Mouse (Mus musculus) cerebellum, adult 18-20 months (tissue): ENCODE measurements around the gene Zranb1.

Source experiments
- DNase-seq, 2 experiments: peaks; one replicate each; pipeline ENCODE4 v3.0.0; 2021

Zranb1 gene

DNA sequence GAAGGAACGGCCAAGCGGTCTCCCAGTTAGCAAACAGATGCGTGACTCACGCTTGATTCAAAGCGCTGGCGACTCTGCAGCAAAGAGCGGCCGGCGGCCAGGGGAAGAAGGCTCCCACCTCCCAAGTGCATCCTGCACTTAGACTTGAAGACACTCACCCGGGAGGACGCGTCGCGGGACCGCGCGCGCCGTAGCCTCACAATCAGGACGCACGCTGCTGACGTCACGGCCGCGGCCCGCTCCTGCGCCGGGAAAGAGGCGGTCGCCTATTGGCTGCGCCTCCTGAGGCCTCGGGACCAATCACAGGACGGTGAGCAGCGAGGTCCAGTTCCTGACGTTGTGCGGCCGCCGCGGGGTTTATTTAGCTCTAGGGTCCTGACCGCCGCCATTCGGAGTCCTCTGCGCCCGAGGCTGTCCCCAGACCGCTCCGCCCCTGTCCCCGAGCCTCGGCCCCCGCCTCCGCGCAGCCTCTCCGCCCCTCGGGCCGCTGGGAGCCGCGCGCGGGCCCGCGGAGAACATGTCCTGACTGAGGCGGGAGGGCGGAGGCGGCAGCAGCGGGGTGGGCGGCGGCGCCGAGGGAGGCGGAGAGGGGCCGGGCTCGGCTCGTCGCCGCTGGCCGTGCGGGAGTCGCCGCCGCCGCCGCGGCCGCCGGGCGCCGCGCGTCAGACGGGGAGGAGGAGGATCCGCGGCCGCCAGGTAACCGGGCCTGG lies at the start of gene Zranb1:
Gene Zranb1, plus strand, starts transcription at position 293 of the 710 bp plus-strand sequence.
- peak; percentile 98 to 99 for DNase-seq

DNA sequence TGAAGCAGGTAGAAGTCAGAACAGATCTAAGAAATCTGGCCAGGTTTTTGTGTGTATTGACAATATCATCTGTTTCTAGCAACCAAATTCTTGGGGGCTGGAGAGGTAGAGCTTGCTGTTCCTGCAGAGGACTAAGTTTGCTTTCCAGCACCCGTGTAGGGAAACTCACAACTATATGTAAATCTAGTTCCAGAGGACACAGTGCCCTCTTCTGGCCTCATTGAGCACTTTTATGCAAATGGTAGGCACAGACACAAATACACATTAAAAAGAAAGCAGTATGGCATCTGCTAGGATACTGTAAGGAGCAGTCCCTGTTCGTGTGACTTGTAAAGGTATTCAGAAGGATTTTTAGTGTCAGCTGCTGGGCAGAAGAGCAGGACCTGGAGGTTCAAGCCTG lies 48.6 kb upstream of the Zranb1 start:
- DNase-seq: no peak

DNA sequence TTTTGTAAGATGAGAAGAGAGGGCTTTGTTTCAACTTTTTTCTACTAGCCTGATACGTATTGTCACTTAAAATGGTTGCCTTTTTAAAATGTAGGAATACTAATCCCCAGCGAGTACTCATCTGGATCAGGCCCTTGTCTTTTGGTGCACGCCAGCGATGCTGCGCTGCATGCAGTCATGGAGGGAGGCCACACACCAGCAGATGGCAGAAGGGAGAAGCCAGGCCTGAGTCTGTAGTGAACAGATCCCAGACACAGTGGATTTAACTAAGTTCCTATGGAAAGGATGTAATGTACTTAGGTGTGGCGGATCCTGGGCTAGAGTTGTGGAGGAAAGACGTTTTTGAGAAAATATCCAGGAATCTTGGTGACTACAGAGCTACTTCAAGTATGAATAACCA lies 46.9 kb upstream of the Zranb1 start:
- DNase-seq: peak; percentile 34 to 51

DNA sequence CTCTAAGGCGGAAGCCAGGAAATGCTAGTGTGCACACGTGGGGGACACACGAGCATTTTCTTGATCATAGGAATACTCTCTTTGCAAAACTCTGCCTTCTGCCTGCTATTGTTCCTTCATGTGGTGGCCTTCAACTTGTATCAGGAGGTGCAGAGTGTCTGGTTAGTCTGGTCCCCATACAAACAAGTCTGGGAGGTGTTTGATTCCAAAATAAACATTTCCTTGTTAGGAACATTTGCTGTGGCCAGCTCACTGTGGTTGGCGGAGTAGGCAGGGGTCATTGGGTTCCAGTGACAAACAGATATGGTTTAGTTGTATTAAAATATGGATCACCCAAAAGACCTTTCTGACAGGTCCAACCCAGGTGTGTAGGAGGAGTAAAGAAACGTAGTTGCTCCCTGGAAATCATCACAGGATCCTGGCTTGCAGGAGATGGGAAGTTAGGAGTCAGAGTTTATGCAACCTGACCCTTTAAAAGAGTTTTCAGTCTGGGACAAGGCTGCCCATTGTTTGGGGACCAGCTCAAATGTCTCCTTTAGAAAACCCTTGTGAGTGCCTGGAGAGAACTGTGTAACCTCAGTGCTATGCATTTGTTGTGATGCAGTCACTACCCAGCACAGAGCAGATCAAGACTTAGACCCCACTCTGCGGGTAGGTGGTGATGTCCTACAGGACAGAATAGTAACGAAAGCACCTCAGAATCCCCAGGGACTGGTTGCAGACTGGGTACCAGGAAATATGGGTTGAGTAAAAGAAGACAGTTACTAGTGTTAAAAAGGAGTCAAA lies 43.7 kb upstream of the Zranb1 start:
- no peak for DNase-seq

DNA sequence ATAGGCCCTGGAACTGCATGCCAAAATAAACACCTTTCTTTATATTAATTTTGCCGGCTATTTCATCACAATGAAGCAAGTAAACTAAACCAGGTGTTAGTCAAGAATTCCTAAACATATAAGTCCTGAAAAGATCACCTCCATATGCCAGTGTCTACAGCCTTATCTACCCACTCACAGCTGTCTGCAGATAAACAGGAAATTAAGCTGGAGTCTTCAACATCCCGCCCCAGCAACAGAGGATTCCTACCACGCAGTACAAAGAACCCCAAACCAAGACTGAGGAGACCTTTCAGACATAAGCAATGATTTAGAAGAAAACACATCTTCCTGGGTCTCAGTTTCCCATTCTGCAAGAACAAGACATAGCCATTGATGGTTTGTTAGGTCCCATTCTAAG lies 42.9 kb upstream of the Zranb1 start:
- DNase-seq: no peak

DNA sequence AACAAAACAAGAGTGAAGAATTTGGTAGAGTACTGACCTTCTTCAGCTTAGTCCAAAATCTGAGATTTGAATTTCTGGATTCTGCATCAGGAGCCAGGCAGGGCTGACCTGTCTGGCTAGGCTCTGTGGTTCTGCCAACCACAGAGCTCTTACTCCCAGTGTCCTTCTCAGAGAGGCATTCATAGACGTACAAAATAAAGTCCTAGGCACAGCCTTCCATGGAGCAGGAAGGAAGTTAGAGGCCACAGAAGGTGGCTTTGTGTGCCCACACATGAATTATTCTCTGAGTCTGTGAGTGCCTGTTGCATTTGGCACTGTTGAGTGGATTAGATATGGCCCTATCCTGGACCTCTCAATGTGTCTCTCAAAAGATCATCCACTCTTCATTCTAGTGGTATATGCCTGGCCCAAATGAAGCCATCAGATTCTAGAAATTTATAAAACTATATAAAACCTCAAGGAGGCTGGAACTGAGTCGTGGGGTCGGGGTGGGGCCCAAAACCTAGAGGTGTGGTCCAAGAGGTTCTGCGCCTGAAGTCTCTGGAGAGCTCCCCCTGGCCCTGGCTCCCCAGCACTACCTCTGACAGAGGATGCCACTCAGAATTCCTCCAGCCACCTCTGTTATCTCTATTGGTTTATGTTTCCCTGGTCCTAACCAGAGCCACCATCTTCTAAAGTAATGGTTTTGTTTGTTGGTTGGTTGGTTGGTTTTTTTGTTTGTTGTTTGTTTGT lies 42.3 kb upstream of the Zranb1 start:
- DNase-seq: no peak

DNA sequence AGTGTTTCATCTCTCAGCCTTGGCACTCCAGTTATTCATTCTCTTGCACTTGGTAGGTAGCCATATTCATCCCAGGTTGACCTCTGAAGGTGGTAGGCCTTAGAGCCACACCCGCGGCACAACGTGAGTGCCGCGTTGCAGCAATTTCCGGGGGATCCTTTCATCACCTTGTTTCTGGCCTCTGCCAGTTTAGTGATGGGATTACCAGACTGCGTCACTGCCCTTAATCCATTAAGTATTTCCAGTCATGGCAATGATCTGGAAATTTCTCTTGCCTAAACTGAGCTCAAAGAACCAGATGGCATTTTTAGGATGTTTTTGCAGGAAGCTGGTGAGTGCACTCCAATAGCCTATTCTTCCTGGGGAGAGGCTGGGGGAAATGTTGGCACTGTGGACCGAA lies 41.3 kb upstream of the Zranb1 start:
- DNase-seq: no peak

DNA sequence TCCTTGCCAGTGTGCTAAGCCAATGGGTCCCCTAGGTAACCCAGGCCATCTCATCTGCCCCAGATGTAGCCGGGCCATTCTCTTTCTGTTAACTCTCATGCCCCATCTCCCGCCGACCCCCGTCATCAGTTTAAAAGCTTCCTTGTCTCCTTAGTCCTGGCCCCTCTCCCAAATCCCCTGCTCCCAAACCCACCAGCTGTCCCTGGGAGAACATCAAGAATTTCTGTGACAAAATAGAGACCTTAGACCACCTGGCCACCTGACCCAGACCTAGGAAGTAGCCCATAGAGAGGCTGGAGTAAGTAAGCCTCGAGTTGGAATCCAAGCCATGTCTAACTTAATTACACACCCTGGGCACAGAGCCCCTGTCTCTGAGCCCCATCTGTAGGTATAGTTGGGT lies 40.7 kb upstream of the Zranb1 start:
- peak in 1 of 2 experiments; percentile 24 for DNase-seq

DNA sequence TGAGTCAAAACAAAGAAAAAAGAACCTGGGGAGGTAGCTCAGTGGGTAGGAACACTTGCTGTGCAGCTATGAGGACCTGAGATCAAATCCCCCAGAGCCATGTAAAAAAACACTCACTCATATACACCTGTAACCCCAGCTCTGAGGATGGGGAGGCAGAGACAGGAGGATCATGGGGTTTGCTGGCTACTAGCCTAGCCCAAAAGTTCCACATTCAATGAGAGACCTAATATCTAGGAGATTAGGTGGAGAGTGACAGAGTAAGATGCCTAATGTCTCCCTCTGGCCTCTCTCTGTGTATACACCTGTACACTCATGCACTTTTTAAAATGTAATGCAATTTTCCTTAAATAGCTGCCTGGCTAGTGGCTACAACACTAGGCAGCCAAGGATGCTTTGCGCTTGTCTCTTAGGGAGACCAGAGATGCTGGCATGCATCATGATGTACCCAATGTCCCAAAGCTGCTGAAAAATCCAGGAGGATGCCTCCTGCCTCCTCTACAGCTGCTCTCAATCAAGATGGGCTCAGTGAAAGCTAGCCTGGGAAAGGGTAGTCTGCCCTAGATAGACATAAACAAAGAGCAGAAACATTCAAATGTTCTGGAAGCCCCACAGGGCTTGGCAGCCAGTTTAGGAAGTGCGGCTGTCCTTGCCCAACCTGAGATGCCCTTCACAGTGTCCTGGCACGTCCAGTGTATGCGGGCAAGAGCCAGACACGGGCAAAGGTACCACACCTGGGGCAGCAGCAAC lies 39.2 kb upstream of the Zranb1 start:
- DNase-seq: peak; percentile 84 to 87

DNA sequence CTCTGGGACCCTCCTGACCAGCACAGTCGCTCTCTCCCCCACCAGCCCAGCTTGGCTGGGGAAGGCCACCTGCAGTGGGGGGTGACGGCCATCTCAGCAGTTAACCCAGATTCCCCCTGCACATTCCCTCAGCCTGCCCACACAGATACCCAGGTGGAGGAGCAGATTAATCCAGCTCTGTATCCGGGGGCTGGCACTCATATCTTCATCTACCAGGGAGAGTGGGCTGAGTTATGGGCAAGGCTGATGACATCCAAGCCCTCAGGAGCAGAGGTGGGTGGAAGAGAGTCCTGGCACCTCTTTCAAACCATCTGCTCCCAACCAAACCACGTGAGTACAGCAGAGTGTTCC lies 38.7 kb upstream of the Zranb1 start:
- peak; percentile 88 to 93 for DNase-seq

DNA sequence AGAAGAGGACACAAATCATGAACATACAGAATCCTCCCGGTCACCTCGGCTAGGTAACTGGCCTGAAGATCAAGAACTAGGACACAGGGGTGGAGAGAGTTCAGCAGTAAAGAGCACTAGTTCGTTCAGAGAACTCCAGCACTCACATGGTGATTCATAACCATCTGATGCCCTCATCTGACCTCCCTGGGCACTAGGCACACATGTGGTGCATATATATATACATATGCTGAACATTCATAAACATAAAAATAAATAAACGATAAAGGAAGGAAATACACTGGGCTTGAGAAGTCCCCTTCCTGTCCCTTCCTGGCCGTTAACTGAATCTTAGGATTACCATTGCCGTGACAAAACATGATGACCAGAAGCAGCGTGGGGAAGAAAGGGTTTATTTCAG lies 38.1 kb upstream of the Zranb1 start:
- DNase-seq: no peak

DNA sequence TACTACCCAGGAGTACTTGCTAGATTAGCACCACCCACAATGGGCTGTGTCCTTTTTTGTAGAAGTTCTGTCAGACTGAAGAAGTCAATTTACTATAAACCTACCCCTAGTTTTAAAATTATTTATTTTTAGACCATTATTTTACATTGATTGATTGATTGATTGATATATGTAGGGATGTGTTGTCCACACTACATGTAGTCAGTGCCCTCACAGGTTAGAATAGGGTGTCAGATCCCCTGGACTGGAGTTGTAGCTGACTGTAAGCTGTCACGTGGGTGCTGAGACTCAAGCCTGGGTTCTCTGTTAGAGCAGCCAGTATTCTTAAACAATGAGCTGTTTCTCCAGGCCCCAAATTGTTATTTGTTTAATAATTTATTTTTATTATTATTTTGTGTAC lies 37.6 kb upstream of the Zranb1 start:
- DNase-seq: no peak

DNA sequence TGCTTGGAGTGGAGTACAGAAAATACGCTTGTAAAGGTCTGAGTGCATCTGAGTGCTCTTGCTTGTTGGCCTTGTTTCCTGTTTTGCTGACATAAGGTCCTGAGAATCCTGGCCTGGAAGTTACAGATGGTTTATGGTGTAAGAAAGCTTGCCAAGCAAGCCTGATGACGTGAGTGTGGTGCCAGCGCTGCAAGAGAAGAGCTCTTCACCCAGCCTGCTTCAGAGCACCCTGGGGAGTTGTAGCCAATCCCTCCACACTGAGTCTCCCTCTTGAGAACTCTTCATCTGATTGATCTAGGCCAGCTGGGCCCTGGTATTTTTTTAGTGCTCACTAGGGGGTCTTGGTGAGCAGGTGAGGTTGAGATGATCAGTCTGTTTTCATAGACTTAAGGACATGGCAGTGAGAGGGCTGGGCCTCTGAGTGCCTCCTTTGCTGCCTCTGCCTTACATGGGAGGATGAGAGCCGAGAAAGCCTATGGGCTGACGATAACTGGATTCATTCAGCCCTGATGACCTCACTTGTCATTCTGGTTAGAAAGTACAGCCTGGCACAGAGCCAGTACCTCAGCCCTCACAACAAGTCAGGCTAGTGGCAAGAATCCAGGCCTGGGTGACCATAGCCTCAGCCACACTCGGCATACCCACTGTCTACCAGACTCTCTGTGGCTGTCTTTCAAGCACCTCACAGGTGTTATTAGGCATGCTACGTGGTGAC lies 35.9 kb upstream of the Zranb1 start:
- DNase-seq: peak; percentile 74 to 78

DNA sequence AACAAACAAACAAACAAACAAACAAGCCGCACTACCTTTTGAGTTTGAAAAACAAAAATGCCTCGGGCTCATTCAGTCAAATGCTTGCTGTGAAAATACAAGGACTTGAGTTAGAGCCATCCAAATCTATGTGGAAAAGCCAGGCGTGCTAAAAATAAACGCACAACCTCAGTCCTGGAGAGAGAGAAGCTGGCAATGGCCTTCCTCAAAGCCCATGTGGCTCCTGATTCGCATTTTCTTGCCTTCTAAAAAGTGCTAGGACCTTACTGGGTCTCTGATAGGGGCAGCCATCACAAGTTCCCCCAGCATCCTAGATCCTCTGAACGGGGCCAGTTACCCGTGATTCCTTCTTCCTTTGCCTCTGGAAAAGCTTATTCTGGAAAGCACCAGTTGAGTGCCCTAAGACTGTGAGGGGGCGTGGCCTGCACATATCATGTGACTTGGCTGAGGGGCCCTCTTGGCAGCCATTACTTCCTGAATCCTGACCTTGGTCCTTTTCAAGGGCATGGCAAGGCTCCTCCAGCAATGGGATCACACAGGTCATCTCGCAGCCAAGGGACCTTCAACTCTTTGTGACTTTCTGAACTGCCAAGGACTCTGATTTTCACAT lies 34.6 kb upstream of the Zranb1 start:
- peak; percentile 37 to 43 for DNase-seq

DNA sequence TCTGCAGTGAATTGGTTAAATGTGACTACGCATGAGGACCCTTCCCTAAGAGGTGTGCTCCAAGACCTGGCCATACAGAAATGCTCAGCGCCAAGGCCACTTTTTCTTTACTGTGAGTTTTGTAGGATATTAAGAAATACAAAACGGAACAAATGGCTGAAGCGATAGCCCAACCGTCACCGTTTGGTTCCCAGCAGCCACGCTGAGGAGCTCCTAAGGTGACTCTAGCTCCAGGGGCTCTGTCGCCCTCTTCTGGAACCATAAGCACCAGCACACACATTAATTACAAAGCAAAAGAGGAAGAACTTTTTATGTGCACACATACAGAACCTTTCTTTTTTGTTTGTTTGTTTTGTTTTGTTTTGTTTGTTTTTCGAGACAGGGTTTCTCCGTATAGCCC lies 33.7 kb upstream of the Zranb1 start:
- DNase-seq: no peak

DNA sequence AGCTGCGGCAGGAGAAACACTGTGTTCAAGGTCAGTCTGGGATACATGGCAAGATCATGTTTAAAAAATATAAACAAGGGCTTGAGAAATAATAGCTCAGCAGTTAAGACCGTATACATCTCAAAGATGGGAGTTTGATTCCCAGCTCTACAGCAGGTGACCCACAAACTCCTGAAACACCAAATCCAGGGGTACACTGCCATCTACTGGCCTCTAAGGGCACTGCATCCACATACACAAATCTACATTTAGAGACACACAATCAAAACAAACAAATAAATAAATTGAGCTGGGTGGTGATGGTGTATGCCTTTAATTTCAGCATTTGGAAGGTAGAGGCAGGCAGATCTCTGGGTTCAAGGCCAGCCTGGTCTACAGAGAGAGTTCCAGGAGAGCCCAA lies 32.7 kb upstream of the Zranb1 start:
- DNase-seq: peak in 1 of 2 experiments; percentile 44

DNA sequence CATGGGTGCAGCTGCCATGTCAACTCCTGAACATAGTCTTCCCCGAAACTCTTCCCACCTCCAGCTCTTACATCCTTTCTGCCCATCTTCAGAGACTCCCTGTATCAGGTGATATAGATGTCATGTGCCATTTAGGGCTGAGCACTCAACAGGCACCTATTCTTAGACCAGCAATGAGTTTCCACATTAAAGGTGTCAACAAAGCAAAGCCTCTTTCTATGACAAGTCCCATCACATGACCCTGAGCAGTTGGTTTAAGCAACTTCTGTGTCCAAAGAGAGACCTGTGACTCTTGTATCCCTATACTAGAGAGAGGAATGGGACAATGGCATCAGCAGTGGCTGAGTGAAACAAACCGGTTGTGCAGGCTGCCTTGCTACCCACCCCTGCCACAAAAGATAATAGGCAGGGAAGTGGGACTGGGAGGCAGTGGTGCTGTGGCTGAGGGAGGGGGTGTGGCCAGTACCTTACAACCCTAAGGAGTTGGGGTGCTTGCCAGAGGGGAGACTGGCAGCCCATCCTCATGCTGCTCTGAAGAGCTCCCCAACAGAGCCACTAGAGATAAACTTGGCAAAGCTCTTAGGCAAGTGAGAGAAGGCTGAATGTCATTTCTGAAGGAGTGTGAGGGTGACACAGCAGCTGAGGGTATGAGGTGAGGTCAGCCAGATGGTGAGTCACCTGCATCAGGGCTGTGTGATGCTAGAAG lies 30.0 kb upstream of the Zranb1 start:
- DNase-seq: no peak

DNA sequence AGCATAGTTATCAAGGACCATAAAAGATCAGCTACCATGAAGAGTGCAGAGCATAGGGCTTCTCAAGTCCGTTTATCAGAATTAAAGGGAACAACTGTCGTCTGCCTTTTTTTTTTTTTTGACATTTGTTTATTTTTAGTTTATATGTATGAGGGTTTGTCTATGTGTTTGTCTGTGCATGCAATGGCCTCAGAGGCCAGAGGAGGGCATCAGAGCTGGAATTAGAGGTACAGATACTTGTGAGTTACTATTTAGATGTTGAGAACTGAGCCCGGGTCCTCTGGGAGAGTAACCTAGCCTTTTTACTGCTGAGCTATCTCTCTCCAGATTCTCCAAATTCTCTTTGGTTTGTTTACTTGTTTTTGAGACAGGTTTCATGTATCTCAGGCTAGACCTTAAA lies 27.1 kb upstream of the Zranb1 start:
- DNase-seq: no peak

DNA sequence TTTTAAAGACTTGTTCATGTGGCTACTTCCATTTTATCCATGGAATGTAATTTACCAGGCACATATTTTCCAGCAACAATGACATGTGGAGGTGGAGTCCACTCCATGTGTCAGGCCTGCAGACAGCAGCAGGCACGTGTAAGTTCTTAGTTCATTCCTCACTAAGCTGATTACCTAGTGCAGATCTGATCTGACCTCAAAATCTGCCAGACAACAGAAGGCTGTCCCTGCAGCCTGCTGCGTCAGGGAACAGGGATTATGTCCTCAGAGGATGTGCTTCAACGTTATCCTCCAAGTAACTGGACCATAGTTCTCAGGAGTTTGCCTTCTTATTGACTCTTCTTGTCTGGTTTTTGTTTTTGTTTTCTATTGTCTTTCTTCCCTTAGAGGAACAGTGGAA lies 9.0 kb upstream of the Zranb1 start:
- DNase-seq: peak in 1 of 2 experiments; percentile 24

DNA sequence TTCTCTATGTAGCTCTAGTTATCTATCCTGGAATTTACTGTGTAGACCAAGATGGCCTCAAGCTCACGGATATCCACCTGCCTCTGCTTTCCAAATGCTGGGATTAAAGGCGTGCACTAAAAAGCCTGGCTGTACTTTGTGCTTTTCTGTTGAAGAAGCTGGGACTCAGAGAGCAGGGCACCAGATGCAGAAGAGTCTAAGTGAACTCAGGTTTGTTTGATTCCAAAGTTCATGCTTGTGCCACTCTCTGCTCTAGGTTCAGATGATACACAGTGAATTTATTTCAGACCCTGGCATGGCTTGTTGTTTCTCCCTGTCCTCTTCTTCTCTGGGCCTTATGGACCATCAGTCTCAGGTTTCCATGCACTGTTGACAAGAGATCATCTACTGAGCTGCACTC lies 5.7 kb upstream of the Zranb1 start:
- no peak for DNase-seq

DNA sequence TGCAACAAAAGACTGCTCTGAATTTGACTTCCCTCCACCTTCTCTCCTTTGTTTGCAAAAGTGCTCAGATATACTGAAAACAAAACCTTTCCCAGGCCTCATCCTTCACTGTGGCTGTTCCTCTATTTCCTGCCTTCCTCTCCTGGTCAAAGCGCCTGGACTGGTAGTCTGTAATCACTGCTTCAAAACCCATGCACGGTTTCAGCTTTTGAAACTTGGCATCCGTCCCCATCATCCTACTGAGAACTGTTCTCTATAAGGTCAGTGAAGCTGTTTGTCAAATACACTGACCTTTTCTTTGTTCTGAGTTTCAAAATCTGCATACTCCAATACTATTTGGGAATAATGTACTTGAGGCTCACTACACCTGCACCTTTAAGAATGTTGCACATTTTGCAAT lies 3.7 kb upstream of the Zranb1 start:
- DNase-seq: no peak
